In the genomic region with DNA sequence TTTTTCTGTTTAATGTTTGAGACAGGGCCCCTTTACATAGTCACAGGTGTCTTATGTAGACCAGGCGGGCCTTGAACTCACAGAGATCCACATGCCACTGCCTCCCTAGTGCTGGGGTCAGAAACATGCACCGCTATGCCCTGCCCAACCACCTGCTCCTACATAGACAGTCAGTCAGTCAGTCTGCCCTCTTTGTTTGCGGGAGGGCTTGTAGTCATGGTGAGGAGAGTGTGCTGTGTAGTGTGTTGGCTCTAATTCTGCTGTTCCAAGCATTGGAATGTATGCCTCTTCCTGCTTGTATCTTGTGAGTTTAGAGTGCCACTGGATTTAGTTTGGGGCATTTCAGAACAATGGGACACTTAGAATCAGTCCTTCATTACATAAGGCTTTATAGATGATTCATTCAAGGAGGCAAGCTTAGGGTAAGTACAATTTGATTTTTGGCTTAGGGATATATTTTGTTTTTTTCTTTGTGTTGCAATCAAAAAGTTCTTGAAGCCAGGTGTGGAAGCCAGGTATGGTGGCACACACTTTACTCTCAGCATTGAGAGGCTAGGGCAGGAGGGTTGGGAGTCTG, we compare ENCODE assay signal across 15 mouse cellular contexts. TPM values are rescaled to one million over a fixed set of nuclear protein-coding genes. Genes with fewer than 3 reads are reported as not detected.
DNase-seq lines count a peak whose midpoint lies in the region; ATAC-seq and TF ChIP-seq lines count a peak whose summit lies in the region.
"Had no signal": no experiment of that assay in that cellular context is flagged by ENCODE, and none has a peak within 500 bp of the region (broad histone marks: within the 10 kb centered on the region; RNA-seq: fewer than 3 reads in every experiment).

No protein-coding gene starts in this region.

- peaks cover 2% of the 10 kb centered on the region; the same call in 1 of the 2 replicates for H3K4me1 ChIP-seq in embryonic facial prominence, embryonic 11.5 days (ENCODE audit: control insufficient read depth, insufficient read depth, low read length)
- H3K4me1 ChIP-seq in embryonic facial prominence, embryonic 10.5 days: peaks cover 14% of the 10 kb centered on the region
- no peaks in the 10 kb centered on the region; the same call in 1 of the 2 replicates for H3K4me1 ChIP-seq in hindbrain, embryonic 16.5 days (ENCODE audit: control insufficient read depth, insufficient read depth, low read depth, low read length)
- no peaks in the 10 kb centered on the region for H3K4me1 ChIP-seq in hindbrain, embryonic 11.5 days (replicated peaks; ENCODE audit: control insufficient read depth, insufficient read depth, low read length)
- no peaks in the 10 kb centered on the region for H3K4me1 ChIP-seq in lung, postnatal 0 days (ENCODE audit: insufficient read depth, low read depth, low read length)

- no peaks in the 10 kb centered on the region for H3K9me3 ChIP-seq in embryonic facial prominence, embryonic 11.5 days (replicated peaks; ENCODE audit: control insufficient read depth, low read length)
- H3K9me3 ChIP-seq in embryonic facial prominence, embryonic 10.5 days: no peaks in the 10 kb centered on the region
- no peaks in the 10 kb centered on the region for H3K9me3 ChIP-seq in hindbrain, embryonic 16.5 days (ENCODE audit: control insufficient read depth, low read length)
- no peaks in the 10 kb centered on the region for H3K9me3 ChIP-seq in hindbrain, embryonic 11.5 days (ENCODE audit: control insufficient read depth, low read length)
- H3K9me3 ChIP-seq in lung, postnatal 0 days (ENCODE audit: low read length): no peaks in the 10 kb centered on the region
- H3K9me3 ChIP-seq: limb, embryonic 10.5 days had no signal

- H3K4me2 ChIP-seq in embryonic facial prominence, embryonic 11.5 days (ENCODE audit: low read depth, low read length): no peak overlapping the region
- H3K4me2 ChIP-seq in hindbrain, embryonic 16.5 days (ENCODE audit: low read length): no peak overlapping the region
- no peak overlapping the region for H3K4me2 ChIP-seq in hindbrain, embryonic 11.5 days (replicated peaks; ENCODE audit: low read depth, low read length)
- H3K4me2 ChIP-seq in lung, postnatal 0 days (replicated peaks; ENCODE audit: low read depth, low read length): no peak overlapping the region

- H3K27me3 ChIP-seq in embryonic facial prominence, embryonic 11.5 days (ENCODE audit: control insufficient read depth, insufficient read depth, low read length): no peaks in the 10 kb centered on the region
- no peaks in the 10 kb centered on the region for H3K27me3 ChIP-seq in embryonic facial prominence, embryonic 10.5 days (replicated peaks; ENCODE audit: low read depth, poor library complexity, severe bottlenecking)
- no peaks in the 10 kb centered on the region for H3K27me3 ChIP-seq in hindbrain, embryonic 16.5 days (replicated peaks; ENCODE audit: control insufficient read depth, insufficient read depth, low read length)
- H3K27me3 ChIP-seq in hindbrain, embryonic 11.5 days (ENCODE audit: control insufficient read depth, insufficient read depth, low read length): no peaks in the 10 kb centered on the region
- no peaks in the 10 kb centered on the region for H3K27me3 ChIP-seq in lung, postnatal 0 days (replicated peaks; ENCODE audit: insufficient read depth, low read length)

- H3K36me3 ChIP-seq in embryonic facial prominence, embryonic 11.5 days (replicated peaks; ENCODE audit: control insufficient read depth, insufficient read depth, low read depth, low read length): no peaks in the 10 kb centered on the region
- peaks cover 13% of the 10 kb centered on the region for H3K36me3 ChIP-seq in embryonic facial prominence, embryonic 10.5 days (replicated peaks)
- H3K36me3 ChIP-seq in hindbrain, embryonic 16.5 days (ENCODE audit: control insufficient read depth, insufficient read depth, low read length): no peaks in the 10 kb centered on the region
- no peaks in the 10 kb centered on the region for H3K36me3 ChIP-seq in hindbrain, embryonic 11.5 days (ENCODE audit: control insufficient read depth, insufficient read depth, low read length)
- H3K36me3 ChIP-seq in lung, postnatal 0 days (ENCODE audit: insufficient read depth, low read length): no peaks in the 10 kb centered on the region

- H3K27ac ChIP-seq in embryonic facial prominence, embryonic 11.5 days (replicated peaks; ENCODE audit: low read depth, low read length): no peak overlapping the region
- no peak overlapping the region for H3K27ac ChIP-seq in embryonic facial prominence, embryonic 10.5 days (replicated peaks)
- H3K27ac ChIP-seq in hindbrain, embryonic 16.5 days (ENCODE audit: low read depth, low read length): no peak overlapping the region
- H3K27ac ChIP-seq in hindbrain, embryonic 11.5 days (ENCODE audit: low read depth, low read length): no peak overlapping the region
- H3K27ac ChIP-seq in lung, postnatal 0 days (ENCODE audit: low read length): no peak overlapping the region
- H3K27ac ChIP-seq: heart, adult 2 months; limb, embryonic 10.5 days; macrophage had no signal

- no peak overlapping the region for H3K9ac ChIP-seq in embryonic facial prominence, embryonic 11.5 days (replicated peaks; ENCODE audit: low read length)
- no peak overlapping the region for H3K9ac ChIP-seq in hindbrain, embryonic 16.5 days (ENCODE audit: low read depth, low read length)
- no peak overlapping the region for H3K9ac ChIP-seq in hindbrain, embryonic 11.5 days (ENCODE audit: low read depth, low read length)
- H3K9ac ChIP-seq in lung, postnatal 0 days (replicated peaks; ENCODE audit: low read depth): no peak overlapping the region

- no peak overlapping the region for H3K4me3 ChIP-seq in embryonic facial prominence, embryonic 11.5 days (ENCODE audit: low read depth, low read length)
- H3K4me3 ChIP-seq in embryonic facial prominence, embryonic 10.5 days: no peak overlapping the region
- H3K4me3 ChIP-seq in hindbrain, embryonic 16.5 days (ENCODE audit: low read length): no peak overlapping the region
- no peak overlapping the region for H3K4me3 ChIP-seq in hindbrain, embryonic 11.5 days (ENCODE audit: low read depth, low read length)
- H3K4me3 ChIP-seq in lung, postnatal 0 days (ENCODE audit: low read depth, low read length): no peak overlapping the region
- H3K4me3 ChIP-seq: heart, adult 2 months; limb, embryonic 10.5 days had no signal

- no peak for DNase-seq in embryonic facial prominence, embryonic 11.5 days (ENCODE audit: low spot score)
- no peak for DNase-seq in embryonic facial prominence, embryonic 10.5 days (ENCODE audit: low spot score)
- DNase-seq in hindbrain, embryonic 11.5 days (ENCODE audit: low spot score): no peak
- peak; percentile 70 for DNase-seq in lung, postnatal 0 days (ENCODE audit: low spot score)
- no peak for DNase-seq in lung, postnatal 10 days
- DNase-seq in fibroblast of lung, adult 2 months (ENCODE audit: low read depth): peak; percentile 18
- DNase-seq in retina, postnatal 1 day: no peak
- DNase-seq: adrenal gland, postnatal 10 days; cerebellum, postnatal 10 days; heart, adult 2 months; kidney, postnatal 36 days; right cerebral cortex, postnatal 14 days had no signal

- no peak for TF ChIP-seq EP300 in lung, postnatal 0 days (IDR thresholded peaks at IDR 0.05)

- 0 out of 2 replicates have a peak, but pooled peaks have one; percentile 6 for ATAC-seq in embryonic facial prominence, embryonic 11.5 days (replicated peaks; ENCODE audit: insufficient number of reproducible peaks, low FRiP score, low TSS enrichment, low read depth)
- peak; percentile 67 for ATAC-seq in hindbrain, embryonic 16.5 days
- no peak for ATAC-seq in hindbrain, embryonic 11.5 days (ENCODE audit: low FRiP score)
- peak; percentile 89 for ATAC-seq in lung, postnatal 0 days

- TF ChIP-seq CTCF in lung, postnatal 0 days (IDR thresholded peaks at IDR 0.05): no peak

- WGBS in embryonic facial prominence, embryonic 11.5 days: 90% methylated on average over 3 of the region's 3 CpGs
- 89% methylated on average over 3 of the region's 3 CpGs for WGBS in embryonic facial prominence, embryonic 10.5 days
- 75% methylated on average over 3 of the region's 3 CpGs for WGBS in hindbrain, embryonic 16.5 days
- WGBS in hindbrain, embryonic 11.5 days: 79% methylated on average over 3 of the region's 3 CpGs
- 59% methylated on average over 3 of the region's 3 CpGs for WGBS in lung, postnatal 0 days

RNA-seq across cellular contexts. Expression of gene Ppm1b, which starts 31.4 kb away (rescaled TPM):
- polyA plus RNA-seq in embryonic facial prominence, embryonic 11.5 days (2014; fragmentation: Nextera tagmentation; extraction: Ambion mirVana): 89.4 and 93.9 TPM in 2 replicates
- 60.6 and 63.2 TPM in 2 replicates for polyA plus RNA-seq in embryonic facial prominence, embryonic 10.5 days (2016; fragmentation: Nextera tagmentation; extraction: Ambion mirVana)
- 72.8 and 74.5 TPM in 2 replicates for polyA plus RNA-seq in hindbrain, embryonic 16.5 days (2015; fragmentation: Nextera tagmentation; extraction: Ambion mirVana)
- polyA plus RNA-seq in hindbrain, embryonic 11.5 days (2014; fragmentation: Nextera tagmentation; extraction: Ambion mirVana): 90.7 and 101 TPM in 2 replicates
- polyA plus RNA-seq in lung, postnatal 0 days (2015; fragmentation: Nextera tagmentation; extraction: Ambion mirVana): 51.5 and 55.4 TPM in 2 replicates

RNA-seq across cellular contexts. Expression of gene Slc3a1, which starts 40.3 kb away (rescaled TPM):
- polyA plus RNA-seq in embryonic facial prominence, embryonic 11.5 days (2014; fragmentation: Nextera tagmentation; extraction: Ambion mirVana): 0.24 and 0.35 TPM in 2 replicates
- 0.39 and 0.41 TPM in 2 replicates for polyA plus RNA-seq in embryonic facial prominence, embryonic 10.5 days (2016; fragmentation: Nextera tagmentation; extraction: Ambion mirVana)
- polyA plus RNA-seq in hindbrain, embryonic 16.5 days (2015; fragmentation: Nextera tagmentation; extraction: Ambion mirVana): 0.09 and 0.17 TPM in 2 replicates
- polyA plus RNA-seq in hindbrain, embryonic 11.5 days (2014; fragmentation: Nextera tagmentation; extraction: Ambion mirVana): 0.20 and 0.49 TPM in 2 replicates
- 0.16 and 0.25 TPM in 2 replicates for polyA plus RNA-seq in lung, postnatal 0 days (2015; fragmentation: Nextera tagmentation; extraction: Ambion mirVana)
- polyA plus RNA-seq: macrophage had no signal

Comparison
In these comparisons a context has a peak if more than half of its experiments do, and no peak if none do; other contexts are left out.
1. DNase-seq: peak in lung, postnatal 0 days (single experiment) and fibroblast of lung, adult 2 months (single experiment); none in embryonic facial prominence, embryonic 11.5 days (single experiment), embryonic facial prominence, embryonic 10.5 days (single experiment), hindbrain, embryonic 11.5 days (single experiment), lung, postnatal 10 days (single experiment) and retina, postnatal 1 day (single experiment).